Mouse (Mus musculus) hindbrain, embryonic 15.5 days (tissue): ENCODE measurements around the gene Tpm3. TPM values are rescaled to one million over a fixed set of nuclear protein-coding genes. Genes with fewer than 3 reads are reported as not detected.

Source experiments
- ATAC-seq: fragments of 200-750 bp; cut with Nextera tagmentation; 2 replicates; pipeline ENCODE4 v1.8.0; 2017; ENCODE audit warnings: low read depth, moderate number of reproducible peaks, moderate TSS enrichment; ENCODE audit not compliant: low FRiP score
- H3K27ac ChIP-seq: fragments of 300-500 bp; sonication (generic); replicated peaks from 2 replicates; pipeline ENCODE4 v1.5.1; 2015; ENCODE audit warnings: mild to moderate bottlenecking, inconsistent platforms
- H3K27me3 ChIP-seq: fragments of 300-500 bp; sonication (generic); 2 replicates; pipeline ENCODE4 v1.6.1; 2015; ENCODE audit warnings: control low read depth, inconsistent platforms
- H3K36me3 ChIP-seq: fragments of 300-500 bp; sonication (generic); 2 replicates; pipeline ENCODE4 v1.6.1; 2015; ENCODE audit warnings: control low read depth, inconsistent platforms
- H3K4me1 ChIP-seq: fragments of 300-500 bp; sonication (generic); replicated peaks from 2 replicates; pipeline ENCODE4 v1.6.1; 2015; ENCODE audit warnings: control low read depth, inconsistent platforms
- H3K4me2 ChIP-seq: fragments of 300-500 bp; sonication (generic); 2 replicates; pipeline ENCODE4 v1.6.1; 2015; ENCODE audit warnings: moderate library complexity, mild to moderate bottlenecking, inconsistent platforms
- H3K4me3 ChIP-seq: fragments of 300-500 bp; sonication (generic); 2 replicates; pipeline ENCODE4 v1.5.1; 2015; ENCODE audit warnings: mild to moderate bottlenecking, inconsistent platforms
- H3K9ac ChIP-seq: fragments of 300-500 bp; sonication (generic); 2 replicates; pipeline ENCODE4 v1.6.1; 2015; ENCODE audit warnings: inconsistent platforms
- H3K9me3 ChIP-seq: fragments of 300-500 bp; sonication (generic); 2 replicates; pipeline ENCODE4 v1.6.1; 2016; ENCODE audit warnings: control low read depth, inconsistent platforms
- WGBS: fragments of 180-500 bp; shearing (Covaris S2); methylation state at CpG from one replicate; pipeline ENCODE4 v1.1.7; 2015; 5-methylcytosine and 5-hydroxymethylcytosine counted together
- polyA plus RNA-seq: library from polyadenylated mRNA; unstranded; fragments of >200 nt; fragmentation: Nextera tagmentation; extraction: Ambion mirVana; gene quantifications from 2 replicates; pipeline ENCODE4 v1.2.1, GENCODE M21; 2015

Tpm3 gene
- polyA plus RNA-seq, result 342 and 354 TPM in 2 replicates

- WGBS, result 69% methylated on average over 4 of the region's 4 CpGs
- H3K4me2 ChIP-seq, result no peak within 1 kb of the TSS
- H3K36me3 ChIP-seq, result no peaks in the 10 kb centered on the region
- no peak within 1 kb of the TSS for H3K27ac ChIP-seq
- no peak within 1 kb of the TSS for H3K4me3 ChIP-seq
- no peak for ATAC-seq
- no peak within 1 kb of the TSS for H3K9ac ChIP-seq
- peaks cover 5% of the 10 kb centered on the region for H3K4me1 ChIP-seq
- no peaks in the 10 kb centered on the region for H3K27me3 ChIP-seq
- H3K9me3 ChIP-seq, result no peaks in the 10 kb centered on the region
These were observed at the start of gene Tpm3 for GRCm38 (mm10) chr3:90072294-90072693. Tpm3 (plus strand) TSS chr3:90072649.

- Histone ChIP-seq H3K36me3 (peaks cover 81% of the 10 kb centered on the region), H3K4me2 (no peak overlapping the region), H3K9ac (no peak overlapping the region), H3K27me3 (no peaks in the 10 kb centered on the region), H3K4me3 (no peak overlapping the region), H3K27ac (no peak overlapping the region), H3K9me3 (no peaks in the 10 kb centered on the region), H3K4me1 (no peaks in the 10 kb centered on the region)
- WGBS, result 95% methylated on average over 2 of the region's 2 CpGs
- no peak for ATAC-seq
These were observed 37.8 kb upstream of the Tpm3 start for GRCm38 (mm10) chr3:90034653-90035052.

DNA sequence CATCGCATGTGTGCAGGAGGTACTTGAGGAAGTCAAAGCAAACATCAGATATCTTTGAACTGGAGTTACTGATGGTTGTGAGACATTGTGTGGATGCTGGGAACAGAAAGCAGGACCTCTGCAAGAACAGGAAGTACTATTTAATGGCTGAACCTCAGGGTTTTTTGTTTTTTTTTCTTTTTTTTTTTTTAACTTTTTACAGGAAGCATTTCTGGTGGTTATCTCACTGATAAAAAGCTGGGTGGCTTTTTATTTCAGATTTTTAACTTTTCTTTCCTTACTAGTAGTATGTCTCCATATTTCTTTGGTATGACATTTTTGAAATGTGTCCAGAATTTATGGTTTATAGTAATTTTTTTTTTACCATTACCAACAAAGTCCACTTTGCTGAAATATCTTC lies 36.2 kb upstream of the Tpm3 start:
- ATAC-seq, result no peak
- H3K27ac ChIP-seq, result no peak overlapping the region
- WGBS, result 91% methylated on average over 1 of the region's 1 CpGs
- H3K27me3 ChIP-seq, result no peaks in the 10 kb centered on the region
- peaks cover 77% of the 10 kb centered on the region for H3K36me3 ChIP-seq
- H3K9ac ChIP-seq, result no peak overlapping the region
- no peaks in the 10 kb centered on the region for H3K9me3 ChIP-seq
- H3K4me2 ChIP-seq, result no peak overlapping the region
- no peaks in the 10 kb centered on the region for H3K4me1 ChIP-seq
- no peak overlapping the region for H3K4me3 ChIP-seq

- no peak overlapping the region for H3K4me3 ChIP-seq
- no peaks in the 10 kb centered on the region for H3K27me3 ChIP-seq
- no peak for ATAC-seq
- H3K36me3 ChIP-seq, result peaks cover 26% of the 10 kb centered on the region
- no peak overlapping the region for H3K9ac ChIP-seq
- H3K27ac ChIP-seq, result no peak overlapping the region
- no peaks in the 10 kb centered on the region for H3K9me3 ChIP-seq
- H3K4me1 ChIP-seq, result peaks cover 29% of the 10 kb centered on the region
- H3K4me2 ChIP-seq, result no peak overlapping the region
- 72% methylated on average over 3 of the region's 3 CpGs for WGBS
These were observed 22.8 kb upstream of the Tpm3 start for GRCm38 (mm10) chr3:90049691-90050090.

GRCm38 (mm10) chr3:90051441-90052350 lies 20.8 kb upstream of the Tpm3 start, which contains the start of gene 4933434E20Rik:
4933434E20Rik (plus strand) TSS chr3:90051636.
- Histone ChIP-seq H3K9ac (peak within 1 kb of the TSS; percentile 83), H3K4me2 (peak within 1 kb of the TSS; percentile 61), H3K36me3 (peaks cover 26% of the 10 kb centered on the region), H3K4me3 (peak within 1 kb of the TSS; percentile 74), H3K9me3 (no peaks in the 10 kb centered on the region), H3K27ac (peak within 1 kb of the TSS; percentile 87), H3K4me1 (peaks cover 43% of the 10 kb centered on the region), H3K27me3 (no peaks in the 10 kb centered on the region)
- WGBS, result under 1% methylated on average over 42 of the region's 43 CpGs
- peak; percentile 83 for ATAC-seq

GRCm38 (mm10) chr3:90052351-90053241 lies 19.9 kb upstream of the Tpm3 start, which contains the start of gene Ubap2l:
Ubap2l (minus strand) TSS chr3:90052628.
- Histone ChIP-seq H3K27ac (peak within 1 kb of the TSS; percentile 93), H3K9ac (peak within 1 kb of the TSS; percentile 83), H3K36me3 (peaks cover 21% of the 10 kb centered on the region), H3K27me3 (no peaks in the 10 kb centered on the region), H3K4me1 (peaks cover 43% of the 10 kb centered on the region), H3K9me3 (no peaks in the 10 kb centered on the region), H3K4me3 (peak within 1 kb of the TSS; percentile 74), H3K4me2 (peak within 1 kb of the TSS; percentile 77)
- WGBS, result under 1% methylated on average over 68 of the region's 81 CpGs
- peak; percentile 94 for ATAC-seq

GRCm38 (mm10) chr3:90061549-90061948 lies 10.9 kb upstream of the Tpm3 start:
- no peaks in the 10 kb centered on the region for H3K9me3 ChIP-seq
- H3K4me1 ChIP-seq, result no peaks in the 10 kb centered on the region
- no peak for ATAC-seq
- 96% methylated on average over 6 of the region's 6 CpGs for WGBS
- peaks cover 50% of the 10 kb centered on the region for H3K36me3 ChIP-seq
- no peak overlapping the region for H3K9ac ChIP-seq
- no peaks in the 10 kb centered on the region for H3K27me3 ChIP-seq
- H3K4me3 ChIP-seq, result no peak overlapping the region
- no peak overlapping the region for H3K4me2 ChIP-seq
- H3K27ac ChIP-seq, result no peak overlapping the region

DNA sequence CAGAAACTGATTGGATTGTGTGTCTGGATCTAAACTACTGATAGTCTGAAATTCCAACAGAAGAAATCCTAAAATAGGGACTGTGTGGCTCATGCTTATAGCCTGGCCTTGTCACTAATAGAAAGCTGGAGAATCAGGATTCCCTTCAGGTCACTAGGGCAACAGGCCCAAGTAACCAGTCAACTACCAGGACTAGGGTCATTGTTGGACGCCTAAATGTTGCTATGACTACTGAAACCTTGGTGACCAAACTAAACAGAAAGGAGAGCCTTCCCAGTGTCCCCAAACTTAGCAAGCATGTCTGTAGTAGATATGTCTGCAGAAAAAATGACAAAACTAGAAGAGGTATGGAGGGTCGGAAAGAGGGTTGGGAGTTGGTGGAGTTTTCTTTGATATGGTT lies 9.9 kb upstream of the Tpm3 start:
- Histone ChIP-seq H3K27me3 (no peaks in the 10 kb centered on the region), H3K4me3 (no peak overlapping the region), H3K4me2 (no peak overlapping the region), H3K9me3 (no peaks in the 10 kb centered on the region), H3K4me1 (no peaks in the 10 kb centered on the region), H3K36me3 (peaks cover 46% of the 10 kb centered on the region), H3K27ac (no peak overlapping the region), H3K9ac (no peak overlapping the region)
- 52% methylated on average over 2 of the region's 2 CpGs for WGBS
- no peak for ATAC-seq

DNA sequence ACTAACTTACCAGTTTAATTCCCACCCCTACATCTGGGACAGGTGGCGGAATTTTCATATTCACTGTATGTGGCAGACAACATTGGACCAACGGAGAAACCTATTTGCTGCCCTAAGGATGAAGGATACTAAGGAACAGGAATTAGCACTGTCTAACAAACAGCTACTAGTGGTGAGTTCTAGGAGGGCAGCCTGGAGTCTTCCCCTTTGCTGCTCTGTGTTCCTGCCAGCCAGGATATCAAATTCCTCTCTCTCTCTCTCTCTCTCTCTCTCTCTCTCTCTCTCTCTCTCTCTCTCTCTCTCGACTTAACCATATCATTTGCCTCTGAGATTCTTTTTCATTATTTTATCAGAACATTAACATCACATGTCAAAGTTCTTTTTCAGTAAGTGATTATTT lies 8.1 kb upstream of the Tpm3 start:
- Histone ChIP-seq H3K4me3 (no peak overlapping the region), H3K9me3 (no peaks in the 10 kb centered on the region), H3K4me2 (no peak overlapping the region), H3K4me1 (no peaks in the 10 kb centered on the region), H3K27ac (no peak overlapping the region), H3K36me3 (peaks cover 40% of the 10 kb centered on the region), H3K27me3 (no peaks in the 10 kb centered on the region), H3K9ac (no peak overlapping the region)
- 81% methylated on average over 3 of the region's 3 CpGs for WGBS
- no peak for ATAC-seq

DNA sequence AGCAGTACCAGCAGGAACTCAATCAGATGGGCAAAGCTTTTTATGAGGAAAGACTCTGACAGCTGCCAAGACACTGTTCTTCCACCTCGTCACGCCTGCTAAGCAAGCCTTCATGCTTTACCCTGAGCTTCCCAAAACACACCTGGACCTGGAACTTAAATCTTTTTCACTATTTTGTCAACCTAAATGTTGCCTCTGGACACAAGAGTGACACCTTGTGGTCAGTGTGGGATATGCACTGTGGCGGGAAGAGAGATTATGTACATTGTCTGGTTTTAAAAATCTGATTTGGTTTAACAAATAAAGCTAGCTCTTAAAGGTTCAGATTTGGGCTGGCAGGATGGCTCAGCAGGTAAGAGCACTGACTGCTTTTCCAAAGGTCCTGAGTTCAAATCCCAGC lies 6.9 kb upstream of the Tpm3 start:
- no peaks in the 10 kb centered on the region for H3K9me3 ChIP-seq
- WGBS, result 62% methylated on average over 3 of the region's 3 CpGs
- H3K27me3 ChIP-seq, result no peaks in the 10 kb centered on the region
- H3K4me3 ChIP-seq, result no peak overlapping the region
- H3K36me3 ChIP-seq, result peaks cover 33% of the 10 kb centered on the region
- H3K4me2 ChIP-seq, result no peak overlapping the region
- no peak overlapping the region for H3K9ac ChIP-seq
- no peak for ATAC-seq
- H3K4me1 ChIP-seq, result no peaks in the 10 kb centered on the region
- no peak overlapping the region for H3K27ac ChIP-seq

GRCm38 (mm10) chr3:90067851-90068250 lies 4.6 kb upstream of the Tpm3 start:
- Histone ChIP-seq H3K4me3 (no peak overlapping the region), H3K4me2 (no peak overlapping the region), H3K9me3 (no peaks in the 10 kb centered on the region), H3K27ac (no peak overlapping the region), H3K36me3 (peaks cover 12% of the 10 kb centered on the region), H3K9ac (no peak overlapping the region), H3K27me3 (no peaks in the 10 kb centered on the region), H3K4me1 (no peaks in the 10 kb centered on the region)
- ATAC-seq, result no peak
- 91% methylated on average over 4 of the region's 4 CpGs for WGBS

GRCm38 (mm10) chr3:90069688-90070087 lies 2.8 kb upstream of the Tpm3 start:
- Histone ChIP-seq H3K9me3 (no peaks in the 10 kb centered on the region), H3K27me3 (no peaks in the 10 kb centered on the region), H3K36me3 (no peaks in the 10 kb centered on the region), H3K9ac (no peak overlapping the region), H3K27ac (no peak overlapping the region), H3K4me3 (no peak overlapping the region), H3K4me1 (no peaks in the 10 kb centered on the region), H3K4me2 (no peak overlapping the region)
- WGBS, result 80% methylated on average over 7 of the region's 7 CpGs
- no peak for ATAC-seq
